Mouse (Mus musculus): ENCODE results near the gene Nup85.
"Not testable (repeated sequence)": the region's sequence is repeated elsewhere in the genome, so short reads cannot be mapped to it uniquely, and the experiment has no call there.

GRCm38 (mm10) chr11:115526446-115526845, 37.8 kb upstream of the Nup85 start:
- TF ChIP-seq CTCF (conservative IDR thresholded peaks at IDR 0.05; ENCODE audit: low read length); NANOG (IDR thresholded peaks at IDR 0.05; ENCODE audit: borderline replicate concordance, low read length): not testable (repeated sequence)
